Mouse (Mus musculus) embryonic facial prominence, embryonic 10.5 days (tissue): ENCODE measurements at regions not wholly inside any gene's neighbourhood (a gene's known extent, or its start where the extent isn't known, plus 50 kb on each side); places are given as distances from the start of the nearest gene placed in this dataset.
"Not testable (repeated sequence)": the region's sequence is repeated elsewhere in the genome, so short reads cannot be mapped to it uniquely, and the experiment has no call there.

Experiments used
- DNase-seq: peaks from one replicate; pipeline ENCODE4 v3.0.0-alpha.2; 2017; ENCODE audit warnings: low spot score
- H3K27ac ChIP-seq: fragments of 300-500 bp; sonication (generic); replicated peaks from 2 replicates; pipeline ENCODE4 v1.5.1; 2016; ENCODE audit warnings: mild to moderate bottlenecking
- H3K27me3 ChIP-seq: fragments of 300-500 bp; sonication (generic); replicated peaks from 2 replicates; pipeline ENCODE4 v1.6.1; 2016; ENCODE audit warnings: low read depth, mild to moderate bottlenecking; ENCODE audit not compliant: poor library complexity, severe bottlenecking
- H3K36me3 ChIP-seq: fragments of 300-500 bp; sonication (generic); replicated peaks from 2 replicates; pipeline ENCODE4 v1.6.1; 2016; ENCODE audit warnings: mild to moderate bottlenecking, moderate library complexity
- H3K4me1 ChIP-seq: fragments of 300-500 bp; sonication (generic); 2 replicates; pipeline ENCODE4 v1.6.1; 2016
- H3K4me3 ChIP-seq: fragments of 300-500 bp; sonication (generic); 2 replicates; pipeline ENCODE4 v1.5.1; 2016; ENCODE audit warnings: mild to moderate bottlenecking, moderate library complexity
- H3K9me3 ChIP-seq: fragments of 300-500 bp; sonication (generic); 2 replicates; pipeline ENCODE4 v1.6.1; 2016; ENCODE audit warnings: mild to moderate bottlenecking
- WGBS: fragments of 180-500 bp; shearing (Covaris S2); methylation state at CpG from one replicate; pipeline ENCODE4 v1.1.7; 2016; 5-methylcytosine and 5-hydroxymethylcytosine counted together

- Histone ChIP-seq H3K27ac (no peak overlapping the region), H3K36me3 (no peaks in the 10 kb centered on the region), H3K9me3 (no peaks in the 10 kb centered on the region), H3K27me3 (no peaks in the 10 kb centered on the region), H3K4me1 (peaks cover 10% of the 10 kb centered on the region), H3K4me3 (no peak overlapping the region)
- WGBS = 34% methylated on average over 4 of the region's 4 CpGs
- peak; percentile 21 for DNase-seq
Measured at GRCm38 (mm10) chr13:103646035-103646434, 128.4 kb downstream of the Srek1 start.

GRCm38 (mm10) chr13:103643993-103644722 is 130.2 kb downstream of the Srek1 start:
- peak; percentile 54 for DNase-seq
- no peaks in the 10 kb centered on the region for H3K36me3 ChIP-seq
- H3K4me3 ChIP-seq = no peak overlapping the region
- peaks cover 10% of the 10 kb centered on the region for H3K4me1 ChIP-seq
- 50% methylated on average over 6 of the region's 6 CpGs for WGBS
- no peaks in the 10 kb centered on the region for H3K27me3 ChIP-seq
- no peaks in the 10 kb centered on the region for H3K9me3 ChIP-seq
- H3K27ac ChIP-seq = peak overlapping the region; percentile 35; the same call in 1 of the 2 replicates

- Histone ChIP-seq H3K4me1 (peaks cover 10% of the 10 kb centered on the region), H3K9me3 (no peaks in the 10 kb centered on the region), H3K4me3 (no peak overlapping the region), H3K27ac (no peak overlapping the region), H3K27me3 (no peaks in the 10 kb centered on the region), H3K36me3 (no peaks in the 10 kb centered on the region)
- no peak for DNase-seq
- WGBS = 64% methylated on average over 5 of the region's 5 CpGs
Measured at GRCm38 (mm10) chr13:103643486-103643885, 130.9 kb downstream of the Srek1 start.

GRCm38 (mm10) chr13:103642542-103643375 is 131.6 kb downstream of the Srek1 start:
- 75% methylated on average over 10 of the region's 10 CpGs for WGBS
- peaks cover 10% of the 10 kb centered on the region for H3K4me1 ChIP-seq
- H3K36me3 ChIP-seq = no peaks in the 10 kb centered on the region
- no peak overlapping the region for H3K27ac ChIP-seq
- H3K4me3 ChIP-seq = no peak overlapping the region
- H3K9me3 ChIP-seq = no peaks in the 10 kb centered on the region
- DNase-seq = no peak
- H3K27me3 ChIP-seq = no peaks in the 10 kb centered on the region

- Histone ChIP-seq H3K9me3 (no peaks in the 10 kb centered on the region), H3K4me3 (no peak overlapping the region), H3K27ac (no peak overlapping the region), H3K27me3 (no peaks in the 10 kb centered on the region), H3K4me1 (no peaks in the 10 kb centered on the region; the same call in 1 of the 2 replicates), H3K36me3 (no peaks in the 10 kb centered on the region)
- DNase-seq = no peak
Measured at GRCm38 (mm10) chr13:103638038-103638437, 136.4 kb downstream of the Srek1 start.

GRCm38 (mm10) chr13:103637414-103637813 is 137.0 kb downstream of the Srek1 start:
- DNase-seq = no peak
- WGBS = 87% methylated on average over 3 of the region's 3 CpGs
- H3K27me3 ChIP-seq = no peaks in the 10 kb centered on the region

GRCm38 (mm10) chr13:103636595-103636994 is 137.8 kb downstream of the Srek1 start:
- Histone ChIP-seq H3K4me1 (no peaks in the 10 kb centered on the region; the same call in 1 of the 2 replicates), H3K9me3 (no peaks in the 10 kb centered on the region), H3K36me3 (no peaks in the 10 kb centered on the region), H3K27ac (no peak overlapping the region), H3K4me3 (no peak overlapping the region), H3K27me3 (no peaks in the 10 kb centered on the region)
- WGBS = 83% methylated on average over 2 of the region's 2 CpGs
- DNase-seq = no peak

More at GRCm38 (mm10) chr13:103637414-103637813, 137.0 kb downstream of the Srek1 start:
- H3K36me3 ChIP-seq = no peaks in the 10 kb centered on the region
- H3K9me3 ChIP-seq = no peaks in the 10 kb centered on the region
- H3K4me3 ChIP-seq = no peak overlapping the region
- H3K27ac ChIP-seq = no peak overlapping the region
- no peaks in the 10 kb centered on the region; the same call in 1 of the 2 replicates for H3K4me1 ChIP-seq

GRCm38 (mm10) chr13:103623810-103624209 is 150.6 kb downstream of the Srek1 start:
- Histone ChIP-seq H3K27ac (no peak overlapping the region), H3K4me1 (no peaks in the 10 kb centered on the region), H3K36me3 (no peaks in the 10 kb centered on the region), H3K4me3 (no peak overlapping the region), H3K27me3 (0 out of 2 replicates have a peak, but pooled peaks cover 3% of the 10 kb centered on the region), H3K9me3 (no peaks in the 10 kb centered on the region)
- no peak for DNase-seq
- WGBS = 87% methylated on average over 2 of the region's 2 CpGs

GRCm38 (mm10) chr13:103623319-103623718 is 151.1 kb downstream of the Srek1 start:
- H3K36me3 ChIP-seq = no peaks in the 10 kb centered on the region
- DNase-seq = no peak
- WGBS = 78% methylated on average over 6 of the region's 6 CpGs
- H3K4me3 ChIP-seq = no peak overlapping the region
- no peaks in the 10 kb centered on the region for H3K9me3 ChIP-seq
- no peak overlapping the region for H3K27ac ChIP-seq
- H3K27me3 ChIP-seq = 0 out of 2 replicates have a peak, but pooled peaks cover 3% of the 10 kb centered on the region
- no peaks in the 10 kb centered on the region for H3K4me1 ChIP-seq

GRCm38 (mm10) chr13:103622324-103622723 is 152.1 kb downstream of the Srek1 start:
- Histone ChIP-seq H3K36me3 (no peaks in the 10 kb centered on the region), H3K4me1 (no peaks in the 10 kb centered on the region), H3K4me3 (no peak overlapping the region), H3K9me3 (no peaks in the 10 kb centered on the region), H3K27me3 (0 out of 2 replicates have a peak, but pooled peaks cover 3% of the 10 kb centered on the region), H3K27ac (no peak overlapping the region)
- WGBS = 43% methylated on average over 5 of the region's 5 CpGs
- DNase-seq = no peak

- WGBS = 94% methylated on average over 5 of the region's 5 CpGs
- H3K36me3 ChIP-seq, H3K4me3 ChIP-seq, H3K9me3 ChIP-seq, H3K27me3 ChIP-seq, DNase-seq, H3K27ac ChIP-seq, H3K4me1 ChIP-seq: not testable (repeated sequence)
Measured at GRCm38 (mm10) chr13:103620958-103621357, 153.4 kb downstream of the Srek1 start.

- Histone ChIP-seq H3K4me3 (no peak overlapping the region), H3K4me1 (peaks cover 12% of the 10 kb centered on the region), H3K9me3 (no peaks in the 10 kb centered on the region), H3K36me3 (no peaks in the 10 kb centered on the region), H3K27me3 (no peaks in the 10 kb centered on the region), H3K27ac (no peak overlapping the region)
- no peak for DNase-seq
- WGBS = 89% methylated on average over 10 of the region's 10 CpGs
Measured at GRCm38 (mm10) chr13:103613333-103613725, 161.1 kb downstream of the Srek1 start.
